Mouse (Mus musculus) myocyte (in vitro differentiated cells): ENCODE measurements around the gene Ring1.

Experiments used
- CEBPB ChIP-seq: IDR thresholded peaks from 2 replicates; pipeline ENCODE4 v1.6.1; 2011; ENCODE audit warnings: mild to moderate bottlenecking, moderate library complexity; ENCODE audit not compliant: poor library complexity, insufficient read depth, severe bottlenecking
- E2F4 ChIP-seq: IDR thresholded peaks from one replicate; pipeline ENCODE4 v1.6.1; 2011; ENCODE audit warnings: mild to moderate bottlenecking, control low read depth, moderate library complexity; ENCODE audit not compliant: insufficient read depth
- MAX ChIP-seq: IDR thresholded peaks from one replicate; pipeline ENCODE4 v1.6.1; 2011; ENCODE audit warnings: low read depth, mild to moderate bottlenecking, control low read depth
- MYOD1 ChIP-seq, 3 experiments: IDR thresholded peaks; one replicate each; pipeline ENCODE4 v1.6.1; 2011; ENCODE audit warnings: control low read depth in 2 of 3, low read depth in 2 of 3, mild to moderate bottlenecking in 2 of 3, moderate library complexity in 1 of 3; ENCODE audit not compliant: insufficient read length in 2 of 3, control insufficient read depth in 1 of 3
- MYOG ChIP-seq, 3 experiments: IDR thresholded peaks; one replicate each; pipeline ENCODE4 v1.6.1; 2011; ENCODE audit warnings: control low read depth in 2 of 3, low read depth in 2 of 3, mild to moderate bottlenecking in 2 of 3; ENCODE audit not compliant: insufficient read length in 2 of 3, control insufficient read depth in 1 of 3, insufficient read depth in 1 of 3
- POLR2A ChIP-seq: IDR thresholded peaks from one replicate; pipeline ENCODE4 v1.6.1; 2011; ENCODE audit warnings: low read depth, mild to moderate bottlenecking, control low read depth, moderate library complexity; ENCODE audit not compliant: insufficient read length
- POLR2AphosphoS2 ChIP-seq: IDR thresholded peaks from one replicate; pipeline ENCODE4 v1.6.1; 2011; ENCODE audit warnings: low read depth, control low read depth; ENCODE audit not compliant: insufficient read length
- REST ChIP-seq: IDR thresholded peaks from one replicate; pipeline ENCODE4 v1.6.1; 2011; ENCODE audit warnings: mild to moderate bottlenecking, control low read depth, moderate library complexity; ENCODE audit not compliant: insufficient read depth, insufficient read length
- SRF ChIP-seq: IDR thresholded peaks from one replicate; pipeline ENCODE4 v1.6.1; 2011; ENCODE audit warnings: low read depth; ENCODE audit not compliant: control insufficient read depth, insufficient read length
- TCF12 ChIP-seq: IDR thresholded peaks from one replicate; pipeline ENCODE4 v1.6.1; 2011; ENCODE audit warnings: mild to moderate bottlenecking, control low read depth; ENCODE audit not compliant: poor library complexity, insufficient read depth, severe bottlenecking
- TCF3 ChIP-seq: IDR thresholded peaks from one replicate; pipeline ENCODE4 v1.6.1; 2011; ENCODE audit warnings: low read depth, control low read depth; ENCODE audit not compliant: insufficient read length
- USF1 ChIP-seq: IDR thresholded peaks from one replicate; pipeline ENCODE4 v1.6.1; 2011; ENCODE audit warnings: low read depth, mild to moderate bottlenecking, control low read depth, moderate library complexity

GRCm38 (mm10) chr17:34037241-34037640 lies 12.8 kb upstream of the Ring1 start:
- TF ChIP-seq E2F4 = no peak
- no peak for TF ChIP-seq MAX
- no peak for TF ChIP-seq USF1
- no peak for TF ChIP-seq POLR2A
- no peak for TF ChIP-seq TCF12
- no peak for TF ChIP-seq CEBPB
- TF ChIP-seq MYOD1 (IDR thresholded peaks at IDR 0.05; ENCODE audit: control insufficient read depth in 1 of 3, insufficient read length in 2 of 3, low read depth in 2 of 3) = no peak
- no peak for TF ChIP-seq REST
- no peak for TF ChIP-seq POLR2AphosphoS2
- no peak for TF ChIP-seq TCF3
- no peak for TF ChIP-seq MYOG (IDR thresholded peaks at IDR 0.05; ENCODE audit: control insufficient read depth in 1 of 3, insufficient read depth in 1 of 3, insufficient read length in 2 of 3, low read depth in 2 of 3)
- no peak for TF ChIP-seq SRF
